Mouse (Mus musculus) spleen, adult 2 months (tissue): ENCODE measurements around the gene Crocc2.
"Not testable (repeated sequence)": the region's sequence is repeated elsewhere in the genome, so short reads cannot be mapped to it uniquely, and the experiment has no call there.

ENCODE experiments used
- CTCF ChIP-seq: fragments of 200-500 bp; IDR thresholded peaks from 2 replicates; pipeline ENCODE4 v1.5.1; 2011; ENCODE audit warnings: mild to moderate bottlenecking, inconsistent platforms; ENCODE audit not compliant: insufficient read depth, insufficient read length, insufficient replicate concordance; ENCODE audit errors: extremely low read depth
- POLR2A ChIP-seq: fragments of 200-500 bp; IDR thresholded peaks from 2 replicates; pipeline ENCODE4 v1.6.1; 2011; ENCODE audit warnings: low read depth, low read length, inconsistent platforms

DNA sequence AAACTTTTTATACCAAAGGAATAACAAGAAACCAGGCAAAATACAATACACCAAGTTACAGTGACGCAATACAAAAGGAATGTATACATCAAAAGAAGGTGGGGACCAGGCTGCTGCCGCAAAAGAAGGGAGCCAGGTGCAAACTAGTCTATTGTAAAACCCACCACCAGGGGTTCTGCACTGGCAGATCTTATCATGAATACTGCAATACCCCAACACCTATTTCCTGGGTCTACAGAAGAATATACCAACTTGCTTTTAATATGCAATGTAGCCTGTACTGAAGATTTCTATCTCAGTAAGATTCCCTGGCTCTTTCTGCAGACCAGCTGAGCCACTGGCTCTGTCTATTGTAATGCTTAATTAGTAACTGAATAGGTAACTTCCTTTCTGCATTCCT is 28.9 kb downstream of the Crocc2 start:
- TF ChIP-seq CTCF, POLR2A: not testable (repeated sequence)
